Mouse (Mus musculus): ENCODE results near the gene Txnl4b.

GRCm38 (mm10) chr8:109578900-109579301, 13.2 kb downstream of the Txnl4b start, which contains the start of gene Hp:
- no peak for TF ChIP-seq CTCF (IDR thresholded peaks at IDR 0.05; ENCODE audit: control insufficient read depth, insufficient read depth, low read length)
- TF ChIP-seq POLR2A (IDR thresholded peaks at IDR 0.05; ENCODE audit: borderline replicate concordance, control insufficient read depth, low read depth, low read length) = peak; percentile 83
